Mouse (Mus musculus): ENCODE data around the gene Nfatc3. TPM values are rescaled to one million over a fixed set of nuclear protein-coding genes. Genes with fewer than 3 reads are reported as not detected.
A peak's percentile ranks its signal among the peaks of the same experiment; 100 is the strongest.

Nfatc3 gene
- total and polyA plus RNA-seq, 3 experiments = 20.6 to 70.0 (median 35.2) TPM

DNA sequence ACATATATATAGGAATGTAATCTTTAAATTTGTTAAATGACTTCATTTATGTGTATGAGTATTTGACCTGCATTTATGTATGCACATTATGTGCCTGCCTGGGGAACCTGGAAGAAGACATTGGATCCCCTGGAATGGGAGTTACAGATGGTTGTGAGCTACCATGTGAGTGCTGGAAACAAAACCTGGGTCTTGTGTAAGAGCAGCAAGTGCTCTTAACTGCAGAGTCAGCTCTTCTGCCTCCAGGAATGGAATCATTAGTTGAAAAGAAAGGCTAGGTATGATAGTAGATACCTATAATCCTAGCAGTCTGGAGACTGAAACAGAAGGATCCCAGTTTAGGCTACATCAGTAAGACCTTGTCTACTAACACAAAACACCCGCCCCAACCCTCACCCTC, 67.4 kb downstream of the Nfatc3 start:
- DNase-seq = no peak

DNA sequence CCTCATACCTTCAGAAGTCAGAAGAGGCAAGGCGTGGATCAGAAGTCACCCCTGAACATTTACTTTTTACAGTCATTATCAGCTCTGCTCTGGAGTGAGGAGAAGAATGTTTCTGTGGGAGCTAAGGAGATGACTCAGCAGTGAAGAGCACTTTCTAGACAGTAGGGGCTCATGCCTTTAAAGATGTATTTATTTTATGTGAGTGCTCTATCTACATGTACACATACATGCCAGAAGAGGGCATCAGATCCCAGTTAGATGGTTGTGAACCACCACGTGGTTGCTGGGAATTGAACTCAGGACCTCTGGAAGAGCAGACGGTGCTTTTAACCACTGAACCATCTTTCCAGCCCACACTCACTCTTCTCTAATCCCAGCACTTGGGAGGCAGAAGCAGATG, 68.4 kb downstream of the Nfatc3 start:
- no peak for DNase-seq

DNA sequence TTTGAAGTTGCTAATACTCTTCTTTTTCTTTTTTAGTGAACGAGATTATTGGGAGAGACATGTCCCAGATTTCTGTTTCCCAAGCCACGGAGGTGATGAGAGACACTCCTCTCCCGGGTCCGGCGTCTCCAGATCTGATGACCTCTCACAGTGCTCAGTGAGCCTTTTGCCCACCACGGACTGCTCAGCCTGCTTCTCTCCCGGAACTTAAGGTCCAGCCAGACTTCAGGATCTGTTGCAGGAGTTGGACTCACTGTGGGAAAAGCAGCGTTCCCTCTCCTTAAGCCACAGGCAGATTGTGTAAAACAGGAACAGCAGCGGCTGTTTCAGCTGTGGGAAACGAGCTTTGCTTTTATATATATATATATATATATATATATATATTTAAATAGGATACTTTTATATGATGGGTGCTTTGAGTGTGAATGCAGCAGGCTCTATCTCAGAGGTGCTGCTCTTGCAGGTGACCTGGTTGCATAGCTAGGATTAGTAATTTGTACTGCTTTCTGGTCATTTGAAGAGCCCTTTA, 69.3 kb downstream of the Nfatc3 start:
- no peak for DNase-seq

DNA sequence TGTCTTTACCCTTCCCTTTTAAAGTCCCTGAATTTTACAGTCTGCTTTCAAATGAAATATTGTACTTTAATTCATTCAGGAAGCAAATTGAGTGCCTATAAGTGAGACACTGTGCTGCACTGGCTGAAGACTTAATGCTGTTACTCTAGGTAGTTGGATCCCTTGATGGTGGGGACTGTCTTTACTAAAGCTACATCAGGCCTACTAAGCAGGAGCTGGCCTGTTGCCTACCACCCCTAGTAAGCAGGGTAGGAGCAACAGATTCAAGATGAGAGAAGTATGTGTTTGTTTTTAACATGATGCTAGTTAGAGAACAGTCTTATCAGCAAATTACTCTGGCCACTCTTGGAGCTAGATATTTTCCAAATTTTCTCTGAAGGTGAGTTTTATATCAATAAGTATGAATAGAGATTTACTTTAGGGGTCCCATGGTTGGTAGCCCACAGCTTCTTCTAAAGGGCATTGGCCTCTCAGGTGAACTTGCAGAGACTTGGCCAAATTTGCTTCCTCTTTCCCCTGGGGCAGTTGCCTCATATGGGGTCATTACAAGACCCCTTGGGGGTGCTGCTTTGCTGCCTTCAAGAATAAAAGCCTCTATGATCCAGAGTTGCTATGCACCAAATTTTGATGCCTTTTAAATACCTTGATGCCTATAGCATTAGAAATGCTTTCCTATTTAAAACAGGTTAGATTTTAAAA, 70.7 kb downstream of the Nfatc3 start:
- no peak for DNase-seq

DNA sequence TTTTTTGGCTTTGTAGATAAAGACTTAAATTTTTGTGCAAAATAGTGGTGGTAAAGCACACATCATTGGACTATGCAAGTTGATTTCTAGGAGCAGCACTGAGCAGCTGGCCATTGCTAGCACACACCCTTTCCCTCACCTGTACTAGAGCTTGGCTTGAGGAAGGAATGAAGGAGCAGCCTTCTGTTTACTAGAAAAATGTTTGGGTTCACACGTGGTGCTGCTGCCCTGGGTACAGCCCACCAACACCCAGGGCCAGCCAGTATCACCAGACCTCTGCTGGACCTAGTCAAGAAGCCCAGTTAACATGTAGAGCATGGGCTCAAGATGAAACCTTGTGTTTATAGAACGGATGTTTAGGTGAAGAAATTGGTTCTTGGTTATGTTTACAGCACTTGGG, 71.4 kb downstream of the Nfatc3 start:
- DNase-seq = no peak

DNA sequence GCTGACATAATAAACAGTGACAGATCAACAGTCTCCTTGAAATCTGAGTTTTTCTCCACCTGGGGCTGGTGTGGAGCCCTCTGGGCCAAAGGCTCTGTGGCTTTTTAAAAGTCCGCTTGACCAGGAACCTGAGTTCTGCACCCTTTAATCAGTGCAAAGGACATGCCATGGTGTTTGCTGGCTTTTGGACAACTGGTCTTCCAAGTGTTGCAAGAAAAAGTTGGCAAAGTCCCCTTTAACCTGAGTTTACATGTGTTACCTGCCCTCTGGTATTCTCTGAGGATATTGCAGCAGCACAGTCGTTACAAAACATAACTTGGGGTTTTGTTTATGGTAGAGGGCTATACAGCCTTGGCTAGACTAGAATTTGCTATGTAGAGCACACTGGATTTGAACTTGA, 71.9 kb downstream of the Nfatc3 start:
- DNase-seq = no peak

DNA sequence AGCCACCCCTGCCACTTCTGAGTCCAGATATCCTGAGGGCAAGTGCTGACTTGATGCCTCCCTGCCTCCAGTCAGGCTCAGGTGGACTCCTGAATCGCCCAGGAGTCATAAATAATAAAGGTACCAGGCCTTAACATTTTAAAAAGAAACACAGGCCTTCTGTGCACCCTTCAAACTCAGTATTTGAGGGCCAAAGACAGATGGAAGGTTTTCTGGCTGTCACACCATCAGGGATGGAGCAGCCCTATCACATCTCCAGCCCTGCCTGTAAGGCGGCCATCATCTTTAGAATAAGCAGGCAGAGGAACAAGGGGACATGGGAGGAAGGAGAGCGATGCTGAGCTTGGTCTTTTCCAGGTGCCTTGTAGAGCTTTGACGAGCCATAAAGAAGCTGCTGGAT, 72.4 kb downstream of the Nfatc3 start:
- DNase-seq = no peak

DNA sequence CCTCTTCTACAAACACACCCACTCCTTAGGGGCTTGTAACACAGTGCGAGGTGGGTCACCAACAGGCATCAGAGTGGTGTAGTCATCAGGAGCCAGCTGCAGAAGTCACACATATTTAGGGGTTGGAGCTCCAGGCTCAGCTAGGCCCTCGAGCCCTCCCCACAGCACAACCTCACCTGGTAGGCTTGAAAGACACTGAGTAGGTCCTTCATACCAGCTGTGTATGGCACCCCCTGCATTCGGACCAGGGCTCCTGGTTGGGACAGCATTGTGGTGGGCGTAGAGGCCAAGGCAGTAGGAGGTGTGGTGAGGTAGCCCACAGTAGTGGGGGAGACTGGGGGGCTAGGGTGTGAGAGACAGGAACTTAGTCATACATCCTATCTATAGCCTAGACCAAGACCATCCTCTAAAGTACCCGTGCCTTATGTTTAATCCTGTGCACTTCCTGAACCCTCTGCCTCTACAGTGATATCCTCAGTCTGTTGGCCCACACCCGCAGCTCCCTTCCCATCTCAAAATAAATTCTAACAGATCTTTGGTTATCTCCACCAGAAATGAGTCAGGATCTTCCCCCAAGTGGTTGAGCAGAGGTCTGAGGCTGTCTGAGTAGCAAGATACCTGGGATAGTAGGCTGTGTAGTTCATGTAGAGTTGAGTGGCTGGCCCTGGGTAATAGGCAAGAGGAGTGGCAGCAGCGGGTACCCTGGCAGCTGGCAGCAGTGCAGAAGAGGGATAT, 73.0 kb downstream of the Nfatc3 start:
- no peak for DNase-seq

DNA sequence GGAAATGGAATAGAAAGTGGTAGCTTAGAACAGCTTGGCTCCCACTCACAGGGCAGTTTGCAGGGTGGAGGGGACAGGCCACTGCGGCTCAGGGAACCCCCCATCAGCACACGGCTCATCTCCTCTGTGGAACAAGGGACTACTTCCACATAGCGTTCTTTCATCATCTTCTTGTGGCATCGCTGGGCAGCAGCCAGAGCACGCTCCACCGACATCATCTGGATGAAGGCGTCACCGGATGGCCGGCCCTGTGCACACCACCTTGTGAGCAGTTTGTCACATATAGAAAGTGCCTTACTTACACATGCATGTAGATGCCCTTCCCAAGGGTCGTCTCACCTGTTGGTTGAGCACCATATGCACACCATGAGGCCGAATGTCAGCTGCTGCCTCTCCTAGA, 73.7 kb downstream of the Nfatc3 start:
- DNase-seq = no peak

DNA sequence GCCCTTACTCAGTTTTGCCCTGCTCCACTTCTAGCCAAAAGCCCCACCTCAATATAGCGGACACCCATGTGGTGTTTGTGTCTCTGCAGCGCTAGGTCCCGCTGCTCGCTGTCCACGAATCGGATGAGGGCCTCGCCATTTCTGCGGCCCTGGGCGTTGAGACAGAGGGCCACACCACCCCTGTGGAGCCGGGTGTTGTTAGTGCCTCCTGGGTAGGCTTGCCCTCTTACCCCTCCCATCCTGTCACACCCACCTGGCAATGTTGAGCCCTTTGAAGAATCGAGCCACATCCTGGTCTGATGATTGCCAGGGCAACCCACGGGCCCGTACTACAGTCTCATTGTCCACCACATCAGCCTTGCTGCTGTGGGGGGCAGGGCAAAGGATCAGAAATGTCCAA, 74.9 kb downstream of the Nfatc3 start:
- no peak for DNase-seq

DNA sequence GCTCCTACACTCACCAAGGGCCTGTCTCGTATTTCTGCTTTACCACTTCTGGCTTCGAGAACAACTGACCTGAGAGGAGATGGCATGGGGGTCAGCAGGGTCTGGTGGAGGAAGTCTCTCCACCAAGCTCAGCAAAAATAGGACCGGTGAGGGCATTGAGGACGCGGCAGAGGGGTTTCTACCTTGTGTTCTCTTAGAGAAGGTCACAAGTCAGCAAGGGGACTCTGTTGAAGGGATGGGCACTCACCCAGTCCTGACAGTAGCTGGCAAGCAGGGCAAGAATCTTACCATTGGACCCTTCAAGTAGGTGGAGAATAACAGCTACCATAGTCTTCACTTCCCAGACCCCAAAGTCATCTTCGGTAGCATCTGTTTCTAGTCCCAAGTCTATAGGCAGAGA, 75.3 kb downstream of the Nfatc3 start:
- no peak for DNase-seq

DNA sequence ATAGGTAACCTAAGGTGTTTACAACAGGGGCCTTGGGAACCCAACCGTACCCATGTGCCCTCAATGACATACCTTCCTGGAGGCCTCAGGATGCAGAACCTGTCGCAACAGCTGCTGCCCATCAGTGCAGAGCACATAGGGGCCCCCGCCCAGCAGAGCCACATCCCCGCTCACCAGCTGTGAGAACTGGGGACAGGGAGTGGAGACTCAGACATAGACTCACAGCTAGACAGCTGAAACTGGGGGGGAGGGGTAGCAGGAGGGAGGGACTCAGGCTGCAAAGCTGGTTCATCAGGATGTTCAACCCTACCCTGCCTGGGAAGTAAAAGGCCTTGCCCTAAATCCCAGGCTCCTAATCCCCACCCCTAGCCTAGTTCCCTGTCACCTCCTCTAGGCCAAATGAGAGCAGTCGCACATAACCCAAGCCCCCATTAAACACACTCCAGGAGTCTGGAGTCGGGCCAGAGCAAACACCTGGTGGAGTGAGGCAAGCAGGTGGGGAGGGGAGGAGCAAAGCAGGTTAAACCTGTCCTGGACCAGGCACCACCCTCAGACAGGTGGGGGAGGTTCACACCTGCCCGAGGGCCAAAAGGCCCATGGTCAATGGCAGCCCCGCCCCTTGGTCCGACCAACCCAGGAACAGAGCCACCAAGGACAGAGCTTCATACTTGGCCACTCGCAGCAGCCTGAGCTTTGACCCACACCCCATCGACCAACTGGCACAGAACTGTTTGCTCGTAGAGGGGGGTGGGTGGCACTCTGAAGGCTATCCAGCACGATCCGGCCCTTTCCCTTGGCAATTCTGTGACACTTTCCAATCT, 76.3 kb downstream of the Nfatc3 start:
- peak; percentile 52 for DNase-seq

DNA sequence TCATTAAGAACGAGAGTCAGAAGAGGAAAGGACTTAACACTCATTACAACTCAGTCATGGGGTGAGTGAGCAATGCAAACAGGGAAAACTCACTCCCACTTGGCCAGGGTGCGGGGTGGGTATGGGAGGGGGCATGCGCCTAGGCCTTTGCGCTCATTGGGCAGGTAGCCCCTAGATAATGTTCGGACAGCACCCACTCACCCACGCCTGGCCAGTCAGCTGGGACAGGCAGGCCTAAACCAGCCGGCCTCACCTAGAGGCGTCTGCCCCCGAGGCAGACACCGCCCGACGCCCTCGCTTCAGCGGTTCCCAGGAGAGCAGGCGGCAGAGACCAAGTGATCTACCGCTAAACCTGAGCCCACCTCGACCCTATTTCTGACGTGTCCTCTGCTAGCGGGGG, 77.0 kb downstream of the Nfatc3 start:
- no peak for DNase-seq

DNA sequence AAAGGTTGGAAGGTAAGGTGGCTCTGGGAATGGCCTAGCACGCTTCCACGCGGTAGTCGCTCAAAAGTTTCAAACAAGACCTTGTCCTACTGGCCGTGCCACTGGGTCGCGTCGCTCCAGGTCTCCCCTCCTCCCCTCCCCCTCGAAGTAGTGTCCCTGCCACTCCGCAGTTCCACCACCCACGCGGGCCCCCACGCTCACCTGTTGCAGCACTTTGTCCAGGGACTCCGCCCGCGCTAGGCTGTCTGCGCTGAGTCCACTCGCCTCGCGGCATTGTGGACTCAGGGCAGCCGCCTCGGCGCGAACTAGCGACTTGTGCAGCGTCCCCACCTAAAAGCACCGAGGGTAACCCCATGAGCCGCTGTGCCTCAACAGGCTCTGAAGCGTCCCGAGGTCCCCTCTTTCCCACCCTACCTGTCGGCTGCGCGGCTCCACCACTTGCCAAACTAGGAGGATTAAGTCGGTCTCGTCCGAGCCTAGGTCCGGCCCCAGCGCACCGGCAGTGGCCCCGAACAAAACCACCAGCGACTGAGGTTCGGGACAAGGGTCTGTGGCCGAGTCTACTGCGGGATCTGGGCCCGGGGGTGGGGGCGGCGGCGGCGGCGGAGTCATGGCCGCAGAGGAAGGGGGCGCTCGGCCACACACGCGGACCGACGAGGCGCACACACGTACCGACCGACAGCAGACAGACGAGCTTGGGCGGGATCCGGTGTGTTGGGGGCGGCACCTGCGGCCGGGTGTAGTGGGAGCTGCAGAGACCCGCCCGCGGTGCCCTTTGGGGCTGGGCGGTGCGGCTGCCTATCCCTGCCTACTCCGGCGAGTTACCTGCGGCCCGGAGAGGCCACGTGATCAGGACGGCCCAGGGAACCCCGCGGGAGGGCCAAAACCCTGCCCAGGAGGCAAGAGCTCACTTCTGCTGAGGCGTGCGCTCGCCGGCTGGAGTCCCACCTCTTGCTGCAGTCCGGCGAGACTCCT, 77.8 kb downstream of the Nfatc3 start, which contains the start of gene Esrp2:
TSS of gene Esrp2 (minus strand) at position 819 of the 975 bp plus-strand sequence.
- DNase-seq = peak; percentile 83

DNA sequence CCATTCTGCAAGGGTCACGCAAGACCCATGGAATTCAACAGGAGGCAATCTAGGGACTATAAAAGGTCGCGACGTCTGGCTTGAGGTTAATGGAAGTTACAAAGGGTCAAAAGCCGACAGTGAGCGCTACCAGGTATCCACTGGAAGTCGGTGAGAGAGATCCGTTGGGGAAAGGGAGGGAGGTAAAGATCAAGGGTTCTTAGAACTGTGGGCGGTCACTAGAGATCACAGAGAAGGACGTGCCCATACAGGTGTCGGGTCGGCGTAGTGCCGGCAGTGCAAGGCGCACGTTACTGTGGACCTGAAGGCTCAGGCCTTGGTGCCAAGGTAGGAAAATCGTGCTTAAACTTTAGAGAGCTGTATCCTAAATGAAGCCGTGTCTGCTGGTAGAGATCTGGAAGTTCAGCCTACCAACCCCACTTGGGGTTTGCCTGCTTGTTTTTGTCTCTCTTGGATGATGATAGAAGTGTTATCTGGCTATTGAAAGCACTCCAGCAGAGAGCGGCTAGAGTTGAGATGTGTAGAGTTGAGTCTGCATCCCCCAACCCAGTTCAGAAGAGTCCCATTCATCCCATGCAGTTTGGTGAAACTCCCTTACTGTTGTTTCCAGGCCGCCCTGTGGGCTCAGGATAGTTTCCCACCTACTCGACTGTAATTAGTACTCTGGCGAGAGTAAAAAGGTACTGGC, 78.7 kb downstream of the Nfatc3 start:
- DNase-seq = no peak

DNA sequence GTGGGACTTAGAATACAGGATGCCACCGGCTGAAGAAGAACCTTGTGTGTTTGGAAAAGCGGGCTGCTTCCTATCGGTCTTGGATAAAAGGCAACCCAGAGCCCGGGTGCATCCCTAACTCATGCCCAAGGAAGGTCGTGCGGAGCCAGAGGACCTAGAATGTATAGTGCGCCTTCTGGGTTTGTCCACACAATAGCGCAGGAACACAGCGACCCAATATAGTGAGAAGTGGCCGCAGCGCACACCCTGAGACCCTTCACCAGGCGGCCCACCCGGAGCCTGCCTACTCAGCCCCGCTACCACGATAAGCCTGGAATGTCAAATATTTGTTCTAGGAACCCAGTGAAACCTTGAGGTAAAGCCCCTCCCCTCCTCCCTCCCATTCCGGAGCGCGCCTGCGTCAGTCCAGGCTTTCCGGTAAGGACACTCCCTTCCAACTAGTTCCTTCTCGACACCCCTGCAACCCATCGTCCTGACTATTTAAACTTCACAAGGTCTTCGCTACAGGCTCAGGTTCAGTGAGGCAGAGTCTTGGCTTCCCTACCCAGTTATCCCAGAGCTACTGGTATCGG, 79.4 kb downstream of the Nfatc3 start:
- peak; percentile 89 for DNase-seq

DNA sequence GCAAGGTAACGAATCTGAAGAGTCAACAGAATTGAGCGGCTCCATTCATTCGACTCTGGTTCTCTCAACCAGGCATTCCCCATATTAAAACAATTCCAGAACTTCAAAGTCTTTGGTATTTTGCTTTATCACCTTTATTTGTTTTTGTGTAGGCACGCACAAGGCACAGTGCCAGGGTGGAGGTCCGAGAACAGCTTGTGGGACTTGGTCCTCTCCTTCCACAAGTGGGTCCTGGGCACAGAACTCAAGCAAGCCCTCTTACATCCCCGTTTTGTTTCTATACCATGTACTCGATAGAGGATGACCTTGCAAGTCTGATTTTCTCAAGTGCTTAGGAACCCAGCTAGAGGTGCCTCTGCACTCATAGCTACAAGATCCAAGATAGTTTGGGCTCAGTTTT, 80.0 kb downstream of the Nfatc3 start:
- DNase-seq = no peak

DNA sequence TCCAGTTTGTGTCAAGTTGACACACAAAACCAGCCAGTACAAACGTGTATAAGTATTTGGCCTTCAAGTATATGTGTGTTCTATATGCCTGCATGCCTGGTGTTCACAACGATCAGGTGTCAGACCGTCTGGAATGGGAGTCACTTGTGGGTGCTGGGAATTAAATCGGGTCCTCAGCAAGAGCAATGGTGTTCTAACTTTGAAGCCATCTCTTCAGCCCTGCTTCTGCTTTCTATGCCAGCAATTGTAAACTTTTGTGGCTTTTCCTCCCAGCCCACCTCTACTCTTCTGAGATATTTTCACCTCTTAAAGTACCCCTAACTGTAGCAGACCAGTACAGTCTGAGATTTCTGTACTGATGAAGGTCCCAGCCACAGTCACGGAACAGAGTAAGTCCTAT, 81.6 kb downstream of the Nfatc3 start:
- no peak for DNase-seq

DNA sequence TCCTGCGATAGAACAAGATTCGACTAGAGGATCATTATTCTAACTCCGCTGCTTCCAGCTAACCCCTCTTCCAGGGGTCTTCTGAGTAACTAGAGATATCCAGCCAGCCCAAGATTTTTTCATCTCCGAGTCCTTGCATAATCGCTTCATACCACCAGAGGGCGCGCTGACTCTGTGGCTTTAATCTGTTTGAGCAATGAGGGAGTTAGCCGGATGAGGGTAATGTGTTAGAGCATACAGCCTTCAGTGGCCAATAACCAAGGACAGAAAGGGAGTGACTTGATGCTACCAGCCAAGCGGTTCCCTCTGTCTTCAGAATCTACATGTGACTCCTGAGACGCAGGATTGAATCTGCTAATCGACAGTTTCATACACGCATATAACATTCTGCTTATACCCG, 82.1 kb downstream of the Nfatc3 start:
- DNase-seq = peak; percentile 86

DNA sequence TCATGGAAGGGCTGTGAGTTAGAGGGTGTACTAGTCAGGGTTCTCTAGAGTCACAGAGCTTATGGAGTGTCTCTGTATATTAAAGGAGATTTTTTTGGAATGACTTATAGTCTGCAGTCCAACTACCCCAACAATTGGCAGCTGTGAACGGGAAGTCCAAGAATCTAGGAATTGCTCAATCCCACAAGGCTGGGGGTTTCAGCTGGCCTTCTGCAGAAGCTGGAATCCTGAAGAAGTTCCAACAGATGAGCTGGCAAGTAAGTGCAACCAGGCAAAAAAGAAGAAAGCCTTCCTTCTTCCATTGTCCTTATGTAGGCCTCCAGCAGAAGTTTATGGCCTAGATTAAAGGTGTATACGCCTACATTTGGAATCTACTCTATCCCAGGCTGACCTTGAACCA, 86.7 kb downstream of the Nfatc3 start:
- DNase-seq = peak; percentile 74

All from adrenal gland, adult 2 months (tissue).